Comparison of ENCODE assay signal across 11 mouse cellular contexts in the genomic region with DNA sequence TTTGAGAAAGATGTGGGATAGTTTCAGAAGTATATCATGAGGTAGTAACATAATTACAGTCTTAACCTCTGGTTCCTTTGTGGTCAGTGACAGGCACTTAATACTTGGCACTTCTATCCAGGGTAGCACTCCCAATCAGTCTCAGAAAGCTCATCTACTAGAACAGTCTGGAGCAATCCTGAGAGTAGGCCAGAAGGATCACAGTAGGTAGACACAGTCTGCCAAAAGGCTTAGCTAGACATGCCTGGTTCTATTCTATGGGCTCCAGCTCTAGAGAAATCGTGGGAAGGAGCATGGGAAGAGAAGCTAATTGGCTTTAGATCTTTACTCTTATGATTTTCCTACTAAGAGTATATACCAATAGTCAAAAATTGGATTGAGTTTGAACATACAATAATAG.
A peak's percentile ranks its signal among the peaks of the same experiment; 100 is the strongest.
DNase-seq lines count a peak whose midpoint lies in the region.
"Had no signal": no experiment of that assay in that cellular context is flagged by ENCODE, and none has a peak within 500 bp of the region (broad histone marks: within the 10 kb centered on the region; RNA-seq: fewer than 3 reads in every experiment).

No protein-coding gene starts in this region.

- DNase-seq in brain, adult 2 months (ENCODE audit: low read depth, low spot score): peak; percentile 96
- DNase-seq in cerebellum, adult 11-12 months: peak; percentile 84
- peak; percentile 94 for DNase-seq in cerebellum, adult 9-10 months
- DNase-seq in cerebellum, postnatal 25 days: peak; percentile 51 to 72
- no peak for DNase-seq in embryo, embryonic 10 days (ENCODE audit: low spot score)
- DNase-seq in adrenal gland, adult 8-10 months: no peak
- no peak for DNase-seq in kidney, adult 18-20 months
- DNase-seq: adrenal gland, adult 2 months; adrenal gland, postnatal 36 days; gastrocnemius, postnatal 10 days; kidney, adult 2 months had no signal

Comparison
In these comparisons a context has a peak if more than half of its experiments do, and no peak if none do; other contexts are left out.
1. DNase-seq: peak in brain, adult 2 months (single experiment), cerebellum, adult 11-12 months (single experiment), cerebellum, adult 9-10 months (single experiment) and cerebellum, postnatal 25 days (2 of 2); none in embryo, embryonic 10 days (single experiment), adrenal gland, adult 8-10 months (single experiment) and kidney, adult 18-20 months (single experiment).